Mouse (Mus musculus) embryonic fibroblast, embryonic 13.5 days (primary cell): ENCODE results near the gene Hist2h4.

ENCODE experiments used
- CTCF ChIP-seq: IDR thresholded peaks from 2 replicates; pipeline ENCODE4 v1.5.1; 2011; ENCODE audit warnings: mild to moderate bottlenecking, control low read depth, low read length, moderate library complexity, borderline replicate concordance; ENCODE audit not compliant: insufficient read depth
- POLR2A ChIP-seq: IDR thresholded peaks from 2 replicates; pipeline ENCODE4 v1.6.1; 2011; ENCODE audit warnings: low read depth, mild to moderate bottlenecking, control low read depth, low read length, moderate library complexity

- no peak for TF ChIP-seq CTCF
- TF ChIP-seq POLR2A: peak; percentile 49; the same call in 1 of the 2 replicates
These were observed 43.9 kb downstream of the Hist2h4 start for GRCm38 (mm10) chr3:96219191-96219641.
